Mouse (Mus musculus) frontal cortex, adult (tissue): ENCODE data around the gene Exd1.

Source experiments
- ATAC-seq: cut with Nextera tagmentation; 2 replicates; pipeline ENCODE4 v1.9.2; 2017; ENCODE audit warnings: mild to moderate bottlenecking, moderate library complexity, mixed read lengths; ENCODE audit not compliant: low TSS enrichment

The Exd1 gene

GRCm38 (mm10) chr2:119547522-119548370 is at the start of gene Exd1, which contains the start of gene Chp1:
TSS of gene Exd1 (minus strand) at chr2:119547627.
TSS of gene Chp1 (plus strand) at chr2:119547697.
- peak; percentile 98 for ATAC-seq

GRCm38 (mm10) chr2:119596781-119597330 is 49.4 kb upstream of the Exd1 start:
- ATAC-seq, result peak; percentile 45

GRCm38 (mm10) chr2:119595308-119595707 is 47.9 kb upstream of the Exd1 start:
- ATAC-seq, result no peak

GRCm38 (mm10) chr2:119594113-119594981 is 46.9 kb upstream of the Exd1 start:
- ATAC-seq, result peak; percentile 92

- no peak for ATAC-seq
Observed at GRCm38 (mm10) chr2:119593765-119594112, 46.3 kb upstream of the Exd1 start.

- ATAC-seq, result no peak
Observed at GRCm38 (mm10) chr2:119591247-119591646, 43.8 kb upstream of the Exd1 start.

GRCm38 (mm10) chr2:119587383-119587782 is 40.0 kb upstream of the Exd1 start:
- ATAC-seq, result no peak; the same call in 1 of the 2 replicates

- ATAC-seq, result no peak
Observed at GRCm38 (mm10) chr2:119584282-119584681, 36.9 kb upstream of the Exd1 start.

GRCm38 (mm10) chr2:119583439-119583838 is 36.0 kb upstream of the Exd1 start:
- no peak for ATAC-seq

GRCm38 (mm10) chr2:119581571-119581970 is 34.1 kb upstream of the Exd1 start:
- no peak for ATAC-seq

- ATAC-seq, result no peak
Observed at GRCm38 (mm10) chr2:119572471-119572870, 25.0 kb upstream of the Exd1 start.

GRCm38 (mm10) chr2:119566182-119566855 is 18.9 kb upstream of the Exd1 start:
- ATAC-seq, result no peak

- no peak for ATAC-seq
Observed at GRCm38 (mm10) chr2:119565284-119565683, 17.9 kb upstream of the Exd1 start.

- ATAC-seq, result no peak
Observed at GRCm38 (mm10) chr2:119561794-119562193, 14.4 kb upstream of the Exd1 start.

GRCm38 (mm10) chr2:119558737-119559340 is 11.4 kb upstream of the Exd1 start:
- ATAC-seq, result no peak

GRCm38 (mm10) chr2:119558039-119558438 is 10.6 kb upstream of the Exd1 start:
- ATAC-seq, result no peak

- ATAC-seq, result no peak
Observed at GRCm38 (mm10) chr2:119549678-119550077, 2.3 kb upstream of the Exd1 start.

- no peak for ATAC-seq
Observed at GRCm38 (mm10) chr2:119548691-119549090, 1.3 kb upstream of the Exd1 start.

- ATAC-seq, result no peak
Observed at GRCm38 (mm10) chr2:119548371-119548660, 889 bp upstream of the Exd1 start.

GRCm38 (mm10) chr2:119546848-119547521 is 442 bp downstream of the Exd1 start:
- peak; percentile 66 for ATAC-seq

- ATAC-seq, result no peak
Observed at GRCm38 (mm10) chr2:119543656-119544055, 3.8 kb downstream of the Exd1 start.
